Mouse (Mus musculus) CD4-positive helper T cell, adult 2 months (primary cell): ENCODE measurements around the gene Ccn1.

Experiments used
- DNase-seq: peaks from one replicate; pipeline ENCODE4 v3.0.0-alpha.2; 2012; ENCODE audit warnings: low read depth, missing footprints, low spot score

Ccn1 gene

GRCm38 (mm10) chr3:145649852-145650202 lies at the start of gene Ccn1:
TSS of gene Ccn1 (minus strand) at chr3:145649981.
- DNase-seq, result no peak

DNA sequence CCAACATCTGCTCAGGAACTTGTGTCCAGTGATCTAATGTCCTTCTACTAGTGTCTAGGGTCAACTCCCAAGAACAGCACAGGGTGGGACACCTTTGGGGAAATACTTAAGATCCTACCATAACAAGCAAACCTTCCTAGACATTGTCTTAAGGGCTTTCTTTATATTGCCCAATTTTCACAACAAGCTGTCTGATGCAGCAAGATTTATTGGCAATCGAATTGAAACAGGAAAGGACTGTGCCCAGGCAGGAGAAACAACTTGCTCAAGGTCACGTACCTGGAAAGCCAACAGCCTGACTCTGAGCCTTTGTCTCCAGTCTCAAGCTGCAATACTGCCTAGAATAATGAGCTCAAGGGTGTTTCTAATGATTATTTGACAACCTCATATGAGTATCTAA lies 43.6 kb upstream of the Ccn1 start:
- no peak for DNase-seq

- DNase-seq, result no peak
Observed at GRCm38 (mm10) chr3:145692037-145692436, 42.3 kb upstream of the Ccn1 start.

- DNase-seq, result no peak
Observed at GRCm38 (mm10) chr3:145691415-145691814, 41.6 kb upstream of the Ccn1 start.

DNA sequence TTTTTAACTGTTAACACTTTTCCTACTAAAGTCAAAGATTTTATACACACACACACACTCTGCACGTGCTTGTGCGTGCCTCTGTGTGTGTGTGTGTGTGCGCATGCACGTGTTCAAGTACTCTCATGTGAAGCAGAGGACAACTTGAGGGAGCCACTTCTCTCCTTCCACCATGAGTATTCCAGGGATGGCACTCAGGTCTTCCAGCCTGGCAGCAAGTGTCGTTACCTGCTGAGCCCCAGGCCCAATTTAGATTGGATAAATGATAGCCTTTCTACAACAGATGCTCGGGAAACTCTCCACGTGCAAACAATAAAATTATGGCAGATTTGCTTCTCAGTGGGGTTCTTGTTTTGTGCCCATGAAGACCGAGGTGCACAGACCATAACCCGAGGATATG lies 39.5 kb upstream of the Ccn1 start:
- DNase-seq, result no peak

GRCm38 (mm10) chr3:145687836-145688235 lies 38.1 kb upstream of the Ccn1 start:
- DNase-seq, result no peak

- DNase-seq, result no peak
Observed at GRCm38 (mm10) chr3:145684604-145685441, 35.0 kb upstream of the Ccn1 start.

DNA sequence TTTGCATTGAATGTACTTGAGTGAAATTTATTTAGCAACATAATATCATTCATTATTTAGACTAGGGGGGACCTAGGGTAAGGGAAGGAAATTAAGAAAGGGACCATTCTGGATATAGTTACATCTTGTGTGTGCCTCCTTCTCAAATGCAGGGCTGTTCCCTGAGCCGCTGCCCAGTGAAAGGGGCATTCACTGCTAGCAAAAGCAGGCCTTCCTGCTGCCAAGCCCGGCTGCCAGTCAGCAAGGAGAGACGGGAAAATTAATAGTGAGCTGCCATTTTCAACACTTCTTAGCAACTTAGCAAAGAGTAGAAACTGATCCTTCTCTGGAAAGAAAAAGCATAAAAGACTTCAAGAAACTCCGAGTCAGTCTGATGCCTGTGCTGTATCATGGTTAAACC lies 34.4 kb upstream of the Ccn1 start:
- no peak for DNase-seq

DNA sequence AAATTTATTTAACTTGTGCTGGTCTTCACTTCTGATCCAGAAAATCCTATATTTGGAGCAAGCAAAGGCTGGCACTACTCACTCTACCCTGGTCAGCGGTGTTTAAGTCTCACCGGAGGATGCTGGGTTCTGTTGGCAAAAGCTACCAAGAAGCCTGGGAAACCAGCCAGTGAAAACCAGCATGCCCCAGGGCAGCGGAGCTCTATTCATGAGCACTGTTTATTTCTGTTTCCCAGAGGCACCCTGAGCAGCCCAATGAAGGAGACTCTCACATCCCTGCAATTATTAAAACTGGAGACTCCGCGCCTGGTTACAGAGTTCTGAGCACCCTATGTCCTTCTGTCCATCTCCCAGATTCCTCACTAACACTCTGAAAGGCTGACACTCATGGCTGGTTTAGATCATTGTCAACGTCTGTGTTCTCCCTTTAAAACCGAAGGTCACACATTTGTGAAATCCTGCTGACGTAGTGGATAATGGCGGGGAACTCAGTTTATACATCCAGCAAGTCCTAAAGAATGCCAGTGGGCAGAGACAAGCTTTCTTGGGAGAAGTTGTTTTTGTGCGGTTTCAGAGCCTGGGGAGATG lies 31.7 kb upstream of the Ccn1 start:
- no peak for DNase-seq

GRCm38 (mm10) chr3:145680686-145681085 lies 30.9 kb upstream of the Ccn1 start:
- DNase-seq, result no peak

- DNase-seq, result no peak
Observed at GRCm38 (mm10) chr3:145676212-145676611, 26.4 kb upstream of the Ccn1 start.

- no peak for DNase-seq
Observed at GRCm38 (mm10) chr3:145674815-145675214, 25.0 kb upstream of the Ccn1 start.

DNA sequence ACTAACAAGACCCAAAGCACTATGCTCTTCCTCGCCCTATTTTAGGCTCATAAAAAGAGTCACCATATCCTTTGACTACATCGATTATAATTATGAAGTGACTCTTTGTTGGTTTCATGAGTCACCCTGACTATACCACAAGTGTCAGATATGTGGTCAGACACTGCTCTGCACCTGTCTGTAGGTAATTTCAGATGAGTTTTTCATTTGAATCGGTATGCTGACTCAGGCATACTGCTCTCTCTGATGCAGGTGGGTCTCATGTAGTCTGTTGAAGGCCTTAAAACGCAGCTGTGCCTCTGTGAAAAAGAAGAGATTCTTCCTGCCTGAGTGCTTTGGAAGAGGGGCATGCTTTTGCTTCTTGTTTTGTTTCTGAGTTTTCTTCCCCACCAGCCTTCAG lies 16.6 kb upstream of the Ccn1 start:
- DNase-seq, result no peak

GRCm38 (mm10) chr3:145656993-145657713 lies 7.4 kb upstream of the Ccn1 start:
- DNase-seq, result no peak

GRCm38 (mm10) chr3:145654944-145655343 lies 5.2 kb upstream of the Ccn1 start:
- DNase-seq, result no peak

- no peak for DNase-seq
Observed at GRCm38 (mm10) chr3:145654028-145654427, 4.2 kb upstream of the Ccn1 start.

DNA sequence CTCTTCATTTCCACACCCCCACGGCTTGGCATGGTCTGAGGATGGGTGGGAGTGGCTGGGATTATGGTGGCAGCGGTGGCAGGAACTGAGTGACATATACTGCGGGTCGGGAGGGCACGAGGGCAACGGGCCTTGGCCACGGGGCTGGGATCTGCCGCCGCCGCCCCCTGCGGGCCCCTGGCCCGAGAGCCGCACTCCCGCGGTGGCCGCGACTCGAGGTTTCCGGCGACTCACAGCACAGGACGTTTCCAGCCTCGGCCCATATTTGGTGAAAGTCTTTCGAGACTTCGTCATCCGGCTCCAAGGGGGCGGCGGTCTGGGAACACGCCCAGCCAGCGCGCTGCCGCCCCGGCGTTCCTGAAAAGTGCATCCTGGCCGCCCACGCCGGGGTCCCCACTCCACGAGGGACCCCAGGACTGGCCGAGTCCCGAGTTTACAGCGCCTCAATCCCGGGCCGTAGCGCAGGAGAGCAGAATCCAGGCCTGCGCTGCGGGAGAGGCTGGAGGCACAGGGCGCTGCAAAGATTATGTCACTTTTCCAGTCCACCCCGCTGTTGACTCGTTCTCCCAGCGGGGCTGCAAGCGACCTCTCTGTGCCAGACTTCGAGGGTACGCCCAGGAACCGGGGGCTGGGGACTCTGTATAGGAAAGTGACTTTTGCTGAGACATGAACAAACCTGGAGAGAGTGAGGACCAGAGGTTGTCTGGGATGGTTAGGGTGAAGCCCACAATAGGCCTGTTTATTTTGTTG lies 3.6 kb upstream of the Ccn1 start:
- peak; percentile 42 for DNase-seq

GRCm38 (mm10) chr3:145652322-145653131 lies 2.7 kb upstream of the Ccn1 start:
- no peak for DNase-seq

DNA sequence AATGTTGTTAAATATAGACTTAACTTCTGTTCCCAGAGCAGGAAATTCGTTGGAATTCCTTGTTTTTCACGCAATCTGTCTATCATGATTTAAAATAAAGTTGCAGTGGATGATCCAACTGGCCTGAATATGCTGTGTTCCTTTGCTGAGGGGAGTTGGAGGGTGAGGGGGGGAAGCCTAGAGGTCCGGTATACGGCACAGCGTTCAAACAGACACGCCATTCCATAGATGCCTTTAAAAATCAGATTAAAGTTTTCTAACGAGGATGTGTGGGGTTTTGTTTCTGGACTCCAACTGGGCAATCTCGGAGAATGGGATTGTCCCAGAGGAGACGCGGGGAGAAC lies 2.2 kb upstream of the Ccn1 start:
- DNase-seq, result no peak

DNA sequence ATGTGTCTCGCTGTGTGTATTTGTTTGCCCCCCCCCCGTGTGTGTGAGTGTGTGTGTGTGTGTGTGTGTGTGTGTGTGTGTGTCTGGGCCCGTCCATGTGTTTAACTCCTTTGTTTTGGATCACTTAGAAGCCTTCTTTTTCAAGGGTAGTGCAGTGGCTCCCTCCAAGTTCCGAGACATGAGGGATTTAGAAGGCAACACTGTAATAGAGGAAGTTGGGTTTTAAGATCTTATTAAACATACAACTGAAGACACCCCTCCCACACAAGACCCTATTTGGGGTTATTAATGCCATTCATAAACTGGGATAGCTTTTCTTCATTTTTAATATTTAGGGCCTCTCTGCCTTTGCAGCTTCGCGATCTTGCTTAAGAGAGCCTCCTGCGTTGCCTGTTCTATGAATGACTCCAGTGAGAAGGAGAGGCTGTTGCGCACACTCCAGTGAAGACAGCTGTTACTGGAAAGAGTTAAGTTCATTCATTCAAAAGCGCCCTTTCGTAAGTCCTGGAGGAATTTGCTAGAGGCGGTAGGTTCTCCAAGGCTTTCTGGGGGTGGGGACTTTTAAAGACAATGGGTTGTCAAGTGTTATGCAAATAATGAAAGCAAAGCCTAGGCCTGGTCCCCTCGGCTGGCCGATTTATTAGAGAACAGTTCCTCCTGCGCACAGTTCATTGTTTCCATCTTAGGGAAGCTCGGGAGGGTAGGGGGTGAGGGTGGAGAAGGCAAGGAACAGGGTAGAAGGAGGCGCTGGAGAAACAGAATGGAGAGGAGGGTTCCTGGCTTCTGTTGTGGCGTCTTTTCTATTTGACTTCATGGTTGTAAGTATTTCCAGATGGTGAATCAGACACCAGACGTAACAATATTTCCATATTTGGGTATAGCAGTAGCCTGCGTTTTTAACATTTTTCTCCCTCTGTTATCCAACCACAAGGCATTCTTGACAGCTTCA lies 1.5 kb upstream of the Ccn1 start:
- no peak for DNase-seq
